Mouse (Mus musculus) kidney, postnatal 0 days (tissue): ENCODE data around the gene Mgmt. TPM values are rescaled to one million over a fixed set of nuclear protein-coding genes. Genes with fewer than 3 reads are reported as not detected.

Experiments used
- ATAC-seq: fragments of 200-750 bp; cut with Nextera tagmentation; replicated peaks from 2 replicates; pipeline ENCODE4 v1.8.0; 2017; ENCODE audit warnings: low read depth, moderate number of reproducible peaks, moderate TSS enrichment, moderate library complexity; ENCODE audit not compliant: low FRiP score
- DNase-seq: peaks from one replicate; pipeline ENCODE4 v3.0.0-alpha.2; 2016; ENCODE audit warnings: low spot score
- H3K27ac ChIP-seq: fragments of 300-500 bp; sonication (generic); 2 replicates; pipeline ENCODE4 v1.5.1; 2014; ENCODE audit warnings: mild to moderate bottlenecking
- H3K27me3 ChIP-seq: fragments of 300-500 bp; sonication (generic); 2 replicates; pipeline ENCODE4 v1.6.1; 2014; ENCODE audit warnings: low read length, mixed read lengths; ENCODE audit not compliant: insufficient read depth
- H3K36me3 ChIP-seq: fragments of 300-500 bp; sonication (generic); 2 replicates; pipeline ENCODE4 v1.6.1; 2014; ENCODE audit warnings: low read length, mixed read lengths; ENCODE audit not compliant: insufficient read depth
- H3K4me1 ChIP-seq: fragments of 300-500 bp; sonication (generic); replicated peaks from 2 replicates; pipeline ENCODE4 v1.6.1; 2014; ENCODE audit warnings: antibody characterized with exemption, low read length, mixed read lengths; ENCODE audit not compliant: insufficient read depth
- H3K4me2 ChIP-seq: fragments of 300-500 bp; sonication (generic); 2 replicates; pipeline ENCODE4 v1.6.1; 2014; ENCODE audit warnings: mild to moderate bottlenecking, low read length, moderate library complexity, mixed read lengths
- H3K4me3 ChIP-seq: fragments of 300-500 bp; sonication (generic); replicated peaks from 2 replicates; pipeline ENCODE4 v1.5.1; 2014; ENCODE audit warnings: low read depth, low read length
- H3K9ac ChIP-seq: fragments of 300-500 bp; sonication (generic); 2 replicates; pipeline ENCODE4 v1.6.1; 2014; ENCODE audit warnings: low read depth, low read length
- H3K9me3 ChIP-seq: fragments of 300-500 bp; sonication (generic); replicated peaks from 2 replicates; pipeline ENCODE4 v1.6.1; 2016; ENCODE audit warnings: low read length, inconsistent platforms, mixed read lengths
- CTCF ChIP-seq: IDR thresholded peaks from 2 replicates; pipeline ENCODE4 v1.5.1; 2016; ENCODE audit warnings: antibody characterized with exemption, low read depth, mild to moderate bottlenecking, moderate library complexity
- WGBS: fragments of 180-500 bp; shearing (Covaris S2); extraction: QIAGEN DNeasy Blood & Tissue Kit; methylation state at CpG from one replicate; pipeline ENCODE4 v1.1.7; 2014; 5-methylcytosine and 5-hydroxymethylcytosine counted together
- polyA plus RNA-seq: library from polyadenylated mRNA; unstranded; fragments of >200 nt; fragmentation: Nextera tagmentation; extraction: Ambion mirVana; gene quantifications from 2 replicates; pipeline ENCODE4 v1.2.1, GENCODE M21; 2015

Mgmt gene
- 5.5 and 5.7 TPM in 2 replicates for polyA plus RNA-seq

DNA sequence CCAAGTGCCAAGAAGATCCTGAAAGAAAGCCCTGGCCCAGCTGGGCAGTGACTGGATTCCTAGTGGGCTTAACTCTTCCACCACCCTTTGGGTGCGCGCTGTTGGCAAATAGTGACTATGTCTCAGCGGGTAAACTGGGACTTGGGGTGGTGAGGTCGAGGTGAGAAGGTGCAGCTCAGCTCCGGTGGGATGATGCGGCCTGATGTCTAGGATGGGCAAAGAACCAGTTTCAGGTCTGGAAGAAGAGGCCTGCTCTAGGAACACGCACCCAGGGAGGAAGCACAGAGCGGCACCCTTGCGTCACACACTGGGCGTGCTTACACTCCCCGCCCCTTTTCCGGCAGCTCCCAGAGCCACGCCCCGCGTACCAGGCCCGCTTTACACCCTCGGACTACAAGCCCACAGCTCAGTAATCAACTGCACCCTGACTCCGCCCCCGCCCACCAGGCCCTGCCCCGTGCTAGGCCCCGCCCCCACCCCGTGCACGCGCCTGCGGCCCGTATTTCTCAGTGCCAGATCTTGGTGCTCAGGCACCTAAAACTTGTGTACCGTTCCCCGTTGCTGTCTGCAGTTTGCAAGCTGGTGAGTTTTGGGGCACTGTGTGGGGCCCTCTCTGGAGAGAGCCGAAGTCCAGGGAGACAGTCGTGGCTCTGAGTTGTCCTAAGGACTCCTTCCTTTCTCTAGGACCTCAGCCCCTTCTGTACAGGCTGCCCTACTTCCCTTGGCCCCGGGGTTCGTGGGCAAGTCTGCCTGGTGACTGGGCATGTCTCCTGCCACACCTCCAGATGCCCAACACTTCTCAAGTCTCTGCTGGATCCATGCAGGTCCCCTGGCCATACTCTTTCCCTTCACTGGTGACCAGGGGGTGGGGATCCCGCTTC, at the start of gene Mgmt:
Gene Mgmt, plus strand, starts transcription at position 509 of the 881 bp plus-strand sequence.
- peak within 1 kb of the TSS; percentile 55 for H3K4me2 ChIP-seq
- H3K27me3 ChIP-seq, result no peaks in the 10 kb centered on the region
- no peaks in the 10 kb centered on the region for H3K36me3 ChIP-seq
- 8% methylated on average over 31 of the region's 33 CpGs for WGBS
- H3K9me3 ChIP-seq, result no peaks in the 10 kb centered on the region
- no peaks in the 10 kb centered on the region for H3K4me1 ChIP-seq
- DNase-seq (peak; percentile 99), ATAC-seq (peak; percentile 99)
- H3K27ac ChIP-seq, result no peak within 1 kb of the TSS
- no peak for TF ChIP-seq CTCF
- peak within 1 kb of the TSS; percentile 52 for H3K9ac ChIP-seq
- H3K4me3 ChIP-seq, result peak within 1 kb of the TSS; percentile 24

- Histone ChIP-seq H3K36me3 (no peaks in the 10 kb centered on the region), H3K27me3 (no peaks in the 10 kb centered on the region), H3K9ac (no peak overlapping the region), H3K9me3 (no peaks in the 10 kb centered on the region), H3K4me2 (no peak overlapping the region), H3K4me3 (no peak overlapping the region), H3K4me1 (0 out of 2 replicates have a peak, but pooled peaks cover 4% of the 10 kb centered on the region), H3K27ac (no peak overlapping the region)
- TF ChIP-seq CTCF, result no peak
- ATAC-seq (no peak), DNase-seq (no peak)
- WGBS, result 74% methylated on average over 5 of the region's 5 CpGs
Observed at GRCm38 (mm10) chr7:136844835-136845234, 49.6 kb upstream of the Mgmt start.

DNA sequence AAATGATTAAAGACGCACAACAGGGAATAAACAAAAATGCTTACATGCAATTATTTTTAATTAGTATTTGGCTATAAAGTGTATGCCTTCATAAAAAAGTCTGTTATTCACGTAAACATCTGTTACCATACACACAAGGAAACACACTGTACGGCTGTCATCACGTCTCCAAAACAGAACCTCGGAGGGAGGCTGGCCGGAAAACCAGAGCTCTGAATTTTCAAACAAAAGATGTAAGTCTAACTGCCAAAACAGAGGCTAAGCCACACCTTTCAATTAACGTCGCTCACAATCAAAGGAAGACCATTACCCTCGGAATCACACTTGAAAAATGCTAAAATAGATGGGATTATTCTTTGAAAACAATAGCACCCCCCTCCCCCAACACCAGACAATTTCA, 49.1 kb upstream of the Mgmt start:
- H3K4me1 ChIP-seq, result 0 out of 2 replicates have a peak, but pooled peaks cover 3% of the 10 kb centered on the region
- no peak overlapping the region for H3K4me2 ChIP-seq
- H3K36me3 ChIP-seq, result no peaks in the 10 kb centered on the region
- ATAC-seq (no peak), DNase-seq (no peak)
- no peak for TF ChIP-seq CTCF
- 54% methylated on average over 9 of the region's 9 CpGs for WGBS
- no peaks in the 10 kb centered on the region for H3K9me3 ChIP-seq
- no peak overlapping the region for H3K27ac ChIP-seq
- H3K9ac ChIP-seq, result no peak overlapping the region
- H3K27me3 ChIP-seq, result no peaks in the 10 kb centered on the region
- H3K4me3 ChIP-seq, result no peak overlapping the region

- Histone ChIP-seq H3K27me3 (no peaks in the 10 kb centered on the region), H3K4me1 (no peaks in the 10 kb centered on the region), H3K9me3 (no peaks in the 10 kb centered on the region), H3K9ac (no peak overlapping the region), H3K4me3 (no peak overlapping the region), H3K4me2 (no peak overlapping the region), H3K36me3 (no peaks in the 10 kb centered on the region), H3K27ac (no peak overlapping the region)
- WGBS, result 60% methylated on average over 10 of the region's 10 CpGs
- DNase-seq, result no peak
- ATAC-seq, result no peak
- no peak for TF ChIP-seq CTCF
Observed at GRCm38 (mm10) chr7:136846086-136846620, 48.3 kb upstream of the Mgmt start.

- no peak for DNase-seq
- Histone ChIP-seq H3K9me3 (no peaks in the 10 kb centered on the region), H3K9ac (no peak overlapping the region), H3K4me1 (no peaks in the 10 kb centered on the region), H3K4me2 (no peak overlapping the region), H3K27ac (no peak overlapping the region), H3K36me3 (no peaks in the 10 kb centered on the region), H3K4me3 (no peak overlapping the region), H3K27me3 (no peaks in the 10 kb centered on the region)
- 86% methylated on average over 6 of the region's 6 CpGs for WGBS
- no peak for ATAC-seq
- no peak for TF ChIP-seq CTCF
Observed at GRCm38 (mm10) chr7:136847601-136848000, 46.8 kb upstream of the Mgmt start.

DNA sequence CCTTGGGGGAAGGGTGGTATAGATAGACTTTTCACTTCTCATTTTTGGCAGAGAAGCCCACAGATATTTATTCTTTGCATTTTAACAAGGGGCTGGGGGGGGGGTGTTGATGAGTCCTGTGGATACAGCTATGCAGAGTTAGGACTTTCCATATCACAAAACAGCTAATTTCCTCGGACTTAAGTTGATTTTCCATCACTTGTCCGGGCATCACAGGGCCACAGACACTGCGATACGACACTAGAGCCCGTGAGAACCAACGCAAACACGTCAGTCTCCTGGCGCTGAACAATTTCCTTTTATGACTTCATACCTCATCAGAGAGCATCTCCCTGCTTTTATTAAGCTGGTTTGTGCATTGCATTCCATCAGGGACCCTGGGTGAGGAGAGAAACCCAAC, 45.7 kb upstream of the Mgmt start:
- TF ChIP-seq CTCF, result no peak
- DNase-seq (no peak), ATAC-seq (no peak)
- H3K4me2 ChIP-seq, result no peak overlapping the region
- no peaks in the 10 kb centered on the region for H3K27me3 ChIP-seq
- WGBS, result 79% methylated on average over 8 of the region's 8 CpGs
- no peaks in the 10 kb centered on the region for H3K36me3 ChIP-seq
- H3K9me3 ChIP-seq, result no peaks in the 10 kb centered on the region
- no peak overlapping the region for H3K27ac ChIP-seq
- no peak overlapping the region for H3K4me3 ChIP-seq
- no peak overlapping the region for H3K9ac ChIP-seq
- no peaks in the 10 kb centered on the region for H3K4me1 ChIP-seq
